15 mouse cellular contexts compared by ENCODE assay signal in genomic region chr9:116290896-116291295, GRCm38 (mm10).
"Had no signal": no experiment of that assay in that cellular context is flagged by ENCODE, and none has a peak within 500 bp of the region (broad histone marks: within the 10 kb centered on the region; RNA-seq: fewer than 3 reads in every experiment).

No protein-coding gene starts in this region.

- H3K4me2 ChIP-seq: intestine, embryonic 15.5 days; kidney, embryonic 15.5 days; limb, embryonic 13.5 days; liver, embryonic 11.5 days; liver, embryonic 15.5 days; lung, embryonic 15.5 days; midbrain, embryonic 12.5 days; neural tube, embryonic 15.5 days had no signal

- H3K36me3 ChIP-seq: intestine, embryonic 15.5 days; kidney, embryonic 15.5 days; limb, embryonic 13.5 days; liver, embryonic 15.5 days; lung, embryonic 15.5 days; midbrain, embryonic 12.5 days; neural tube, embryonic 15.5 days had no signal

- ATAC-seq: intestine, embryonic 15.5 days had no signal

- H3K9ac ChIP-seq: intestine, embryonic 15.5 days; kidney, embryonic 15.5 days; limb, embryonic 13.5 days; liver, embryonic 15.5 days; lung, embryonic 15.5 days; midbrain, embryonic 12.5 days; neural tube, embryonic 15.5 days had no signal

- H3K27ac ChIP-seq: intestine, embryonic 15.5 days; kidney, embryonic 15.5 days; layer of hippocampus, adult 2 months; limb, embryonic 13.5 days; liver, embryonic 15.5 days; midbrain, embryonic 12.5 days; neural tube, embryonic 15.5 days had no signal

- H3K4me3 ChIP-seq: intestine, embryonic 15.5 days; kidney, embryonic 15.5 days; layer of hippocampus, adult 2 months; limb, embryonic 13.5 days; liver, embryonic 15.5 days; lung, embryonic 15.5 days; midbrain, embryonic 12.5 days; myocyte; neural tube, embryonic 15.5 days had no signal

- H3K4me1 ChIP-seq: intestine, embryonic 15.5 days; liver, embryonic 15.5 days; midbrain, embryonic 12.5 days; neural tube, embryonic 15.5 days had no signal

- H3K27me3 ChIP-seq: intestine, embryonic 15.5 days; kidney, embryonic 15.5 days; limb, embryonic 13.5 days; liver, embryonic 15.5 days; lung, embryonic 15.5 days; midbrain, embryonic 12.5 days; neural tube, embryonic 15.5 days had no signal

- DNase-seq: kidney, postnatal 4 days; left cerebral cortex, postnatal 4 days; right cerebral cortex, adult 18-20 months; right cerebral cortex, postnatal 25 days; thymus, postnatal 4 days had no signal

- H3K9me3 ChIP-seq: intestine, embryonic 15.5 days; kidney, embryonic 15.5 days; limb, embryonic 13.5 days; liver, embryonic 15.5 days; lung, embryonic 15.5 days; midbrain, embryonic 12.5 days; neural tube, embryonic 15.5 days had no signal
